Mouse (Mus musculus) MEL (cell line): Measurements from ENCODE around the gene Parp8.

Experiments
- POLR2A ChIP-seq, 2 experiments: IDR thresholded peaks; 2 replicates each; pipeline ENCODE4 v1.6.1; 2011 to 2012; ENCODE audit warnings: low read length in 2 of 2, mild to moderate bottlenecking in 2 of 2, control low read depth in 1 of 2, improper control_type of control experiment in 1 of 2, low read depth in 1 of 2, moderate library complexity in 1 of 2; ENCODE audit not compliant: control insufficient read depth in 1 of 2, insufficient read depth in 1 of 2, poor library complexity in 1 of 2
- ZMIZ1 ChIP-seq: IDR thresholded peaks from 2 replicates; pipeline ENCODE4 v1.6.1; 2012; ENCODE audit warnings: low read depth, mild to moderate bottlenecking, inconsistent platforms, low read length, improper control_type of control experiment, moderate library complexity

- TF ChIP-seq POLR2A (IDR thresholded peaks at IDR 0.05; ENCODE audit: control insufficient read depth in 1 of 2, insufficient read depth in 1 of 2, low read depth in 1 of 2, low read length in 2 of 2, poor library complexity in 1 of 2) (no peak), ZMIZ1 (no peak)
These were observed 181.4 kb downstream of the Parp8 start for GRCm38 (mm10) chr13:116843937-116844336.
